Mouse (Mus musculus): ENCODE data around the gene Krtap20-2. TPM values are rescaled to one million over a fixed set of nuclear protein-coding genes. Genes with fewer than 3 reads are reported as not detected.

The Krtap20-2 gene
- polyA plus RNA-seq (2012): not detected in 2 replicates

GRCm38 (mm10) chr16:89205561-89205960, at the start of gene Krtap20-2:
Gene Krtap20-2, plus strand, starts transcription at chr16:89205861.

GRCm38 (mm10) chr16:89157652-89158051, 48.0 kb upstream of the Krtap20-2 start, which contains the start of gene Gm9789:
Gene Gm9789, plus strand, starts transcription at chr16:89157952.

GRCm38 (mm10) chr16:89169190-89169589, 36.5 kb upstream of the Krtap20-2 start, which contains the start of gene Gm7735:
Gene Gm7735, plus strand, starts transcription at chr16:89169490.

GRCm38 (mm10) chr16:89174435-89174834, 31.2 kb upstream of the Krtap20-2 start, which contains the start of gene 1110057P08Rik:
Gene 1110057P08Rik, plus strand, starts transcription at chr16:89174735.

Other genes with a start within 250 kb of the Krtap20-2 start
- gene Krtap16-3, start 243.0 kb upstream of the Krtap20-2 start, polyA plus RNA-seq (2012): not detected in 2 replicates
- gene Krtap22-2, start 195.1 kb upstream of the Krtap20-2 start, polyA plus RNA-seq (2012): not detected in 2 replicates
- not detected in 2 replicates for gene Gm10229, start 190.6 kb upstream of the Krtap20-2 start, polyA plus RNA-seq (2012)
- not detected in 2 replicates for gene Krtap6-1, start 174.2 kb upstream of the Krtap20-2 start, polyA plus RNA-seq (2012)
- 0.28 TPM in 1 of 2 replicates, not detected in the other for gene Gm10228, start 164.4 kb upstream of the Krtap20-2 start, polyA plus RNA-seq (2012)
- gene Krtap6-5, start 158.0 kb upstream of the Krtap20-2 start, polyA plus RNA-seq (2012): not detected in 2 replicates
- not detected in 2 replicates for gene 1110025L11Rik, start 141.9 kb upstream of the Krtap20-2 start, polyA plus RNA-seq (2012)
- not detected in 2 replicates for gene Krtap6-3, start 121.8 kb upstream of the Krtap20-2 start, polyA plus RNA-seq (2012)
- gene Gm6358, start 65.0 kb upstream of the Krtap20-2 start, polyA plus RNA-seq (2012): not detected in 2 replicates
- gene Gm10061, start 54.8 kb upstream of the Krtap20-2 start, polyA plus RNA-seq (2012): not detected in 2 replicates
- not detected in 2 replicates for gene Gm9789, start 47.9 kb upstream of the Krtap20-2 start, polyA plus RNA-seq (2012)
- gene Gm7735, start 36.4 kb upstream of the Krtap20-2 start, polyA plus RNA-seq (2012): not detected in 2 replicates
- not detected in 2 replicates for gene 1110057P08Rik, start 31.1 kb upstream of the Krtap20-2 start, polyA plus RNA-seq (2012)
- gene Krtap21-1, start 198.0 kb downstream of the Krtap20-2 start, polyA plus RNA-seq (2012): not detected in 2 replicates
- gene Krtap6-2, start 214.2 kb downstream of the Krtap20-2 start, polyA plus RNA-seq (2012): not detected in 2 replicates

Data from megakaryocyte-erythroid progenitor cell, adult 5 weeks (primary cell).